Mouse (Mus musculus) layer of hippocampus, adult 11-12 months (tissue): ENCODE measurements around the gene Tas2r107.
"Not testable (repeated sequence)": the region's sequence is repeated elsewhere in the genome, so short reads cannot be mapped to it uniquely, and the experiment has no call there.

Experiments
- DNase-seq: peaks from one replicate; pipeline ENCODE4 v3.0.0; 2022; ENCODE audit warnings: low spot score

The Tas2r107 gene

DNA sequence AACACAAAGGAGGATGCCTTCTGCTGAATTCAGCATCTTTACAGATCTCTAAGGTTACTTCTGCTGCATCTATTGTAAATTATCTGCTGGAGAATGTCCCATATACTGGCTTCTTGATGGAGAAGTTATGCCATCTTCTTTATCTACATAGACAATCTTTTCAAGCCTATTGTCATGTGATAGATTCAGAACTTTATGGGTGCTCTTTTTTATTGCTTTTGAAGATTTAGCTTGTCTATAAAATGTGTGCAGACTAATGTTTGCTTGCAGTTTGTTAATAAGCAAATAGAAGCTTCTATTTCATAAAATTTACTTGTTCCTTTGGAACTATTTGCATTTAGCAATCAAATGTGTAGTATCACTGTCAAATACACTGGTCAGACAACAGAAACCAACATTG is at the start of gene Tas2r107:
Tas2r107 (minus strand) TSS at position 101 of the 400 bp plus-strand sequence.
- no peak for DNase-seq

DNA sequence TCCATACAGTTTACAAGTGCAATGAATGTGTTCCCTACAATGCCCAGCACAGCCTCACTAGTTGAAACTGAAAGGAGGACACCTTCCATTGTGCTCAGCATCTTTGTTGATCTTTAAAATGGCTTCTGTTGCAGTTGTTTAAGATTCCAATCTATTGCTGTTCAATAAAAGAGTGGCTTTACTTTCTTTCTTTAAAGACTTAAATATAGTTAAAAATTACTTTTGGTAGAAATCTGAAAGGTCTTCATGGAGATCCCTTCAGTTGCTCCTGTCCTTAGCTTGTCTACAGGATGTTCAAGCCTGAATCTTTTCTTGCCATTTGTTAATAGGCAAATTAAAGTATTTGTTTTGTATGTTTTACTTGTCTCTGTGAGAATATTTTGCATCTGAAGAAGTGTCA is 30.0 kb upstream of the Tas2r107 start, which contains the start of gene Tas2r114:
Tas2r114 (minus strand) TSS at position 101 of the 400 bp plus-strand sequence.
- DNase-seq, result no peak

DNA sequence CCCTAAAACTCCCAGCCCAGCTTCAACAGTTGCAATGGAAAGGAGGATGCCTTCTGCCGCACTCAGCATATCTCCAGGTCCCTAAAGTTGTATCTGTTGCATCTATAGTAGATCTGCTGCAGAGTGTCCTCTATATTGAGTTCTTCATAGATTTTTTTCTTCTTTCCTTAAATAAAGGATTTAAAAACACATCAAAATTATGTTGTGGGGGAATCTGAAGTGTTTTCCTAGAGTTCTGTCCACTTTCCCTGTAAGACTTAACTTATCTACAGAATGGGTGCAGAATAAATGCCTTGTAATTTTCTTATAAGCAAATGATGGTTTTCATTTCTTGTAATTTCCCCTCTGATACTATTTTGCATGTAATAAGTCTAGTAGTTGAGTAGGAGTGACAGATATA is 27.4 kb upstream of the Tas2r107 start, which contains the start of gene Tas2r105:
Tas2r105 (minus strand) TSS at position 101 of the 400 bp plus-strand sequence.
- no peak for DNase-seq

DNA sequence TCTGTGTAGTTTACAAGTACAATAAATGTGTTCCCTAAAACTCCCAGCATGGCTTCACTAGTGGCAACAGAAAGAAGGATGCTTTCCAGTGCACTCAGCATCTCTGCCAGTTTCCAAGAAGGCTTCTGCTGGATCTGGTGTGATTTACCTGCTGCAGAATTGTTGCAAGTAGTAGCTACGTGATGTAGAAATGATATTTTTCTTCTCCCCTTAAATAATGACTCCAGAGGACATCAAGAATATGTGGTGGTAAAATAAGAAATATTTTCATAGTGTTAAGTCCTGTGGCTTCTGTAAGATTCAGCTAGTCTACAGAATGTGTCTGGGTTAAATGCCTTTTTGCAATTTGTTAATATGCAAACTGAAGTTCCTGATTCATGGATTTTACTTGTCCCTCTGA is 25.7 kb upstream of the Tas2r107 start, which contains the start of gene Tas2r104:
Tas2r104 (minus strand) TSS at position 101 of the 400 bp plus-strand sequence.
- no peak for DNase-seq

DNA sequence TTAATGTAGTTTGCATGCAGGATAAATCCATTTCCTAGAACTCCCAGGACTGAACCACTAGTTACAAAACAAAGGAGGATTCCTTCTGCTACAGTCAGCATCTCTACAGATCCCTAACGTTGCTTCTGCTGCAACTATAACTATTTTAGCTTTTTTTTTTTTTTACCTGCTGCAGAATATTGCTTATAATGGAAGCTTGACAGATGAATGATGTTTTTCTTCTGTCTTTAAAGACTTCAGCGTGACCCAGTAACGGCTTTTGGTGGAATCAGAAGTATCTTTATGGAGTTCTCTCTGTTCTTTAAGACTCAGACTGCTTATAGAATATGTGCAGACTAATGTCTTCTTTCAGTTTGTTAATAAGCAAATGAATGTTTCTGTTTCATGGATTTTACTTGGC is 18.8 kb upstream of the Tas2r107 start, which contains the start of gene Tas2r106:
Tas2r106 (minus strand) TSS at position 101 of the 400 bp plus-strand sequence.
- DNase-seq, result no peak

DNA sequence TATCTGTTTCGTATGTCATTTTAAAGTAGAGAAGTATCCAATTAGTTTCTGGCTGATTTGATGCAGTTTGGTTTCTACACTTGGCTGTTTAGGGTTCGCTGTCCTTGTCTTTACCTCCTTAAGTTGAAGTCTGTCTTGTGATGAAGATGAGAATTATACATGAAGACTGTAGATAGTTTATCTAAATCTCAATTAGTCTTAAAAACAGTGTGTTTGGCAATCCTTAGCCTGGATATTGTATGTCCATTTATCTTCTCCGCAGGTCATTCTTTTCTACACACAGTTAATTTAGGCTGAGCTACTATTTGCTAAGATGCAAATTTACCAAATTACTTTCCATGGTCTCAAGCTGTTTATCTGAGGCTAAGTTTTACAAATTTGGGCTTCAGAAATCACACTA is 29.1 kb downstream of the Tas2r107 start, which contains the start of gene Tas2r130:
Tas2r130 (minus strand) TSS at position 101 of the 400 bp plus-strand sequence.
- no peak for DNase-seq

DNA sequence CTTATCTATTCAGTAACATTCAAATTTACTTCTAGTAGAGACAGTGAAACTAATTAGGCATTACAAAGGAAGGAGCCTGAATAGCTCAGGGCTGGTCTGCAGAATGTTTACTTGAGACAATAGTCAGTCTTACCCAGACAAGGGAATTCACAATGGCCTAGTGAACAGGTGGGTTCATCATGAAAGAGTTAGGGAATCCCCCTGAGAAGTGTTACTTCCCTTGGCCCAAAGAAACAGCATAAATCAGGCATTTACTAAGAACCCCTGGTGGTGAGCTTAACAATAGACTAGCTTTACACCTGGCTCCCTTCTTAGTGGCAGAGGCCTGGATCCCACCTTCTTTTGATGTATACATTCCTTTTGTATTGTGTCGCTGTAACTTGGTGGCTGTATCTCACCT is 50.0 kb downstream of the Tas2r107 start:
- not testable (repeated sequence) for DNase-seq
